Comparison of ENCODE assay signal across 8 mouse cellular contexts in the genomic region with DNA sequence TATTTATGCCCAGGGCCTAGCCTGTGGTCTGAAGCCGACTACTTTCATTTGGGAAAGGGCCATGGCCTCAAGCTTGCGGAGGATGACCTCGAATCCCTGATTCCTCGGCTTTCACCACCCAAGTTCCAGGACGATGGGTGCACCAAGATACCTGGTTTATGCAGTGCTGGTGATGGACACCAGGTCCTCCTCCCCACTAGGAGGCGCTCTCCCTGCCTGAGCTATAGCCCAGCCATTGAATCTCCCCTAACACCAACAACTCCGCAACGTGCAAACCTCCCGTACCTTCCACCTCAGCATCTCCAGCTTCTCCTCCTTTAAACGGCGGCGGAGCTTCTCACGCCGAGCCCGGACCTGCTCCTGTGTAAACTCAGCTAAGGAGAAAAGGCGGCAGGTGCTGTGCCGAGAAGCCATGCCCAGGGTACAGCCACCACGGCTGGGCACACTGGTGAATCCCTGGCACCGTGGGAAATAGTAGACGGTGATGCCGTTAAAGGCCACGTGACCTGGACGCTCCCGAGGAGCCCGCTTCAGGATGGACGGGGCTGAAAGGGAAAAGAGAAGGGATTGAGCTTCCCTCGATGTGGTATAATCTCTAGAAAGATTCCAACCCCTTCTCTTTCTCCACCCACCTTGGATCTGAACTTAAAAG. TPM values are rescaled to one million over a fixed set of nuclear protein-coding genes. Genes with fewer than 3 reads are reported as not detected.
DNase-seq lines count a peak whose midpoint lies in the region; TF ChIP-seq lines count a peak whose summit lies in the region.
"Had no signal": no experiment of that assay in that cellular context is flagged by ENCODE, and none has a peak within 500 bp of the region (broad histone marks: within the 10 kb centered on the region; RNA-seq: fewer than 3 reads in every experiment).

No protein-coding gene starts in this region.

- peak; percentile 73 for TF ChIP-seq CTCF in layer of hippocampus, adult 2 months (conservative IDR thresholded peaks at IDR 0.05)
- TF ChIP-seq CTCF in C2C12 (IDR thresholded peaks at IDR 0.05; ENCODE audit: control insufficient read depth, insufficient read depth, insufficient read length): peak; percentile 39

- WGBS in hindbrain, embryonic 10.5 days: 92% methylated on average over 27 of the region's 27 CpGs

- H3K79me3 ChIP-seq in C2C12 (ENCODE audit: low read depth): peaks cover 18% of the 10 kb centered on the region

- H3K27ac ChIP-seq in layer of hippocampus, adult 2 months: no peak overlapping the region
- H3K27ac ChIP-seq in ES-E14 (ENCODE audit: insufficient read depth, low read depth, low read length, poor library complexity, severe bottlenecking): no peak overlapping the region
- no peak overlapping the region for H3K27ac ChIP-seq in hindbrain, embryonic 10.5 days
- H3K27ac ChIP-seq: liver, embryonic 15.5 days had no signal

- peaks cover under 1 to 30% of the 10 kb centered on the region in 2 experiments for H3K4me1 ChIP-seq in ES-E14 (ENCODE audit: control insufficient read depth in 2 of 2, insufficient read depth in 2 of 2, low read length in 2 of 2, poor library complexity in 1 of 2)
- peaks cover 42% of the 10 kb centered on the region for H3K4me1 ChIP-seq in hindbrain, embryonic 10.5 days (replicated peaks)

- H3K9me3 ChIP-seq in ES-E14 (ENCODE audit: control insufficient read depth, insufficient read depth, low read depth, low read length): no peaks in the 10 kb centered on the region
- H3K9me3 ChIP-seq in hindbrain, embryonic 10.5 days: no peaks in the 10 kb centered on the region
- H3K9me3 ChIP-seq: liver, embryonic 15.5 days had no signal

- peaks cover 48% of the 10 kb centered on the region for H3K36me3 ChIP-seq in C2C12 (ENCODE audit: control insufficient read depth, insufficient read depth)
- H3K36me3 ChIP-seq in ES-E14 (ENCODE audit: control insufficient read depth, insufficient read depth, low read length, poor library complexity, severe bottlenecking): peaks cover 42% of the 10 kb centered on the region
- H3K36me3 ChIP-seq in hindbrain, embryonic 10.5 days: peaks cover 40% of the 10 kb centered on the region

- in situ Hi-C loops in ES-E14 (cut with MboI; ENCODE audit: low sequenced_read_pairs in 2 of 2, unreplicated experiment in 2 of 2): no loop called here

- H3K27me3 ChIP-seq in C2C12 (ENCODE audit: control insufficient read depth, insufficient read depth, insufficient read length): no peaks in the 10 kb centered on the region
- H3K27me3 ChIP-seq in hindbrain, embryonic 10.5 days (ENCODE audit: insufficient read depth, poor library complexity, severe bottlenecking): no peaks in the 10 kb centered on the region
- H3K27me3 ChIP-seq: liver, embryonic 15.5 days had no signal

- peak overlapping the region; percentile 68 for H3K9ac ChIP-seq in ES-E14 (ENCODE audit: insufficient read depth, low read depth, low read length, poor library complexity, severe bottlenecking)
- H3K9ac ChIP-seq: liver, embryonic 15.5 days had no signal

- peaks cover 27% of the 10 kb centered on the region for H3K79me2 ChIP-seq in C2C12 (ENCODE audit: control insufficient read depth, insufficient read depth)

- H3ac ChIP-seq in C2C12 (ENCODE audit: control insufficient read depth, insufficient read length, low read depth): no peak overlapping the region

- no peak overlapping the region for H3K4me3 ChIP-seq in layer of hippocampus, adult 2 months
- H3K4me3 ChIP-seq in C2C12 (ENCODE audit: insufficient read depth, poor library complexity, severe bottlenecking) (no peak overlapping the region), ES-E14 (ENCODE audit: insufficient read depth in 1 of 2, low read depth in 1 of 2, low read length in 2 of 2, poor library complexity in 1 of 2, severe bottlenecking in 1 of 2) (peak overlapping the region; percentile 67 to 70)
- no peak overlapping the region for H3K4me3 ChIP-seq in hindbrain, embryonic 10.5 days
- H3K4me3 ChIP-seq: liver, embryonic 15.5 days had no signal

- no peak for DNase-seq in layer of hippocampus, adult 2 months (ENCODE audit: low spot score in 2 of 2)
- no peak for DNase-seq in layer of hippocampus, postnatal 36 days
- DNase-seq in ES-E14 (ENCODE audit: low read depth, low spot score): peak; percentile 81
- peak; percentile 74 for DNase-seq in naive thymus-derived CD4-positive, alpha-beta T cell, adult 2 months (ENCODE audit: low read depth)
- no peak for DNase-seq in gastrocnemius, postnatal 25 days
- no peak for DNase-seq in hindbrain, embryonic 10.5 days (ENCODE audit: low spot score)

TF ChIP-seq in C2C12, 6 proteins besides CTCF, POLR2A, EP300 and RAD21:
- TF ChIP-seq MYOG (IDR thresholded peaks at IDR 0.05; ENCODE audit: control insufficient read depth, extremely low read depth, insufficient read length) (no peak), FOSL1 (IDR thresholded peaks at IDR 0.05; ENCODE audit: insufficient read depth, low read length, poor library complexity, severe bottlenecking) (no peak), CEBPB (IDR thresholded peaks at IDR 0.05; ENCODE audit: low read depth) (no peak), MAX (IDR thresholded peaks at IDR 0.05) (no peak), MYOD1 (IDR thresholded peaks at IDR 0.05; ENCODE audit: control insufficient read depth, insufficient read length, low read depth) (no peak), USF1 (IDR thresholded peaks at IDR 0.05; ENCODE audit: low read depth) (no peak)

TF ChIP-seq in ES-E14, 5 proteins besides CTCF, POLR2A, EP300 and RAD21:
- TF ChIP-seq HCFC1 (IDR thresholded peaks at IDR 0.05; ENCODE audit: borderline replicate concordance, insufficient read depth, low read length) (no peak), ZC3H11A (IDR thresholded peaks at IDR 0.05; ENCODE audit: borderline replicate concordance, low read depth, low read length) (no peak), ZNF384 (IDR thresholded peaks at IDR 0.05; ENCODE audit: low read depth, low read length) (no peak), CHD2 (IDR thresholded peaks at IDR 0.05; ENCODE audit: low read depth, low read length) (no peak), MAFK (IDR thresholded peaks at IDR 0.05; ENCODE audit: insufficient read depth, low read depth, low read length) (no peak)
TF ChIP-seq in ES-E14: peak in this region for 0.

RNA-seq across cellular contexts. Expression of a gene that starts 10.5 kb away (rescaled TPM):
- 10 to 100 TPM; 13.7 TPM for total RNA-seq in layer of hippocampus, adult 2 months (2021)
- 10 to 100 TPM; 12.8 to 15.5 TPM for total RNA-seq in layer of hippocampus, postnatal 36 days (2021)
- polyA plus RNA-seq in C2C12 (2012; fragmentation: generic; extraction: Trizol): 21.2 TPM
- 40.6 and 57.8 TPM in 2 replicates for total RNA-seq in ES-E14 (2012; rRNA removed)
- total RNA-seq in gastrocnemius, postnatal 25 days (2021): 1 to 10 TPM; 2.4 to 3.6 TPM
- 3.5 and 4.6 TPM in 2 replicates for polyA plus RNA-seq in hindbrain, embryonic 10.5 days (2016; fragmentation: Nextera tagmentation; extraction: Ambion mirVana)

RNA-seq across cellular contexts. Expression of a gene that starts 36.6 kb away (rescaled TPM):
- under 1 TPM; 0.49 to 0.92 TPM for total RNA-seq in layer of hippocampus, adult 2 months (2021)
- total RNA-seq in layer of hippocampus, postnatal 36 days (2021): under 1 TPM; 0.80 to 0.86 TPM
- 0.06 TPM for polyA plus RNA-seq in C2C12 (2012; fragmentation: generic; extraction: Trizol)
- 0.40 and 0.79 TPM in 2 replicates for total RNA-seq in ES-E14 (2012; rRNA removed)
- total RNA-seq in gastrocnemius, postnatal 25 days (2021): not detected
- polyA plus RNA-seq in hindbrain, embryonic 10.5 days (2016; fragmentation: Nextera tagmentation; extraction: Ambion mirVana): 0.71 and 1.4 TPM in 2 replicates

RNA-seq across cellular contexts. Expression of a gene that starts 36.6 kb away (rescaled TPM):
- total RNA-seq in layer of hippocampus, adult 2 months (2021): 10 to 100 TPM; 33.1 to 40.8 TPM
- 10 to 100 TPM; 33.4 to 35.2 TPM for total RNA-seq in layer of hippocampus, postnatal 36 days (2021)
- polyA plus RNA-seq in C2C12 (2012; fragmentation: generic; extraction: Trizol): 11.0 TPM
- 16.8 and 21.5 TPM in 2 replicates for total RNA-seq in ES-E14 (2012; rRNA removed)
- total RNA-seq in gastrocnemius, postnatal 25 days (2021): 10 to 100 TPM; 17.2 to 19.3 TPM
- polyA plus RNA-seq in hindbrain, embryonic 10.5 days (2016; fragmentation: Nextera tagmentation; extraction: Ambion mirVana): 27.8 and 29.6 TPM in 2 replicates

RNA-seq across cellular contexts. Expression of a gene that starts 49.4 kb away (rescaled TPM):
- under 1 TPM; 0.10 to 0.23 TPM for total RNA-seq in layer of hippocampus, adult 2 months (2021)
- total RNA-seq in layer of hippocampus, postnatal 36 days (2021): under 1 TPM; 0.05 to 0.20 TPM
- polyA plus RNA-seq in C2C12 (2012; fragmentation: generic; extraction: Trizol): 3.5 TPM
- 0.05 and 0.13 TPM in 2 replicates for total RNA-seq in ES-E14 (2012; rRNA removed)
- total RNA-seq in gastrocnemius, postnatal 25 days (2021): 100 to 1,000 TPM; 105 to 112 TPM
- polyA plus RNA-seq in hindbrain, embryonic 10.5 days (2016; fragmentation: Nextera tagmentation; extraction: Ambion mirVana): 0.05 and 0.44 TPM in 2 replicates

Comparison
In these comparisons a context has a peak if more than half of its experiments do, and no peak if none do; other contexts are left out.
1. DNase-seq: peak in ES-E14 (single experiment) and naive thymus-derived CD4-positive, alpha-beta T cell, adult 2 months (single experiment); none in layer of hippocampus, adult 2 months (0 of 2), layer of hippocampus, postnatal 36 days (0 of 2), gastrocnemius, postnatal 25 days (single experiment) and hindbrain, embryonic 10.5 days (single experiment).
2. H3K4me3 ChIP-seq: peak in ES-E14 (2 of 2); none in layer of hippocampus, adult 2 months (single experiment), C2C12 (single experiment) and hindbrain, embryonic 10.5 days (single experiment).